Mouse (Mus musculus) liver, embryonic 16.5 days (tissue): Measurements from ENCODE around the gene Arnt. TPM values are rescaled to one million over a fixed set of nuclear protein-coding genes. Genes with fewer than 3 reads are reported as not detected.
"Not testable (repeated sequence)": the region's sequence is repeated elsewhere in the genome, so short reads cannot be mapped to it uniquely, and the experiment has no call there.

Experiments
- ATAC-seq: fragments of 200-750 bp; cut with Nextera tagmentation; 2 replicates; pipeline ENCODE4 v1.8.0; 2017; ENCODE audit warnings: low read depth, mild to moderate bottlenecking, moderate number of reproducible peaks, moderate library complexity
- H3K27ac ChIP-seq: fragments of 300-500 bp; sonication (generic); 2 replicates; pipeline ENCODE4 v1.5.1; 2014; ENCODE audit warnings: mild to moderate bottlenecking, low read length
- H3K27me3 ChIP-seq: fragments of 300-500 bp; sonication (generic); 2 replicates; pipeline ENCODE4 v1.6.1; 2014; ENCODE audit warnings: low read depth, low read length, mixed read lengths; ENCODE audit not compliant: control insufficient read depth, insufficient read depth
- H3K36me3 ChIP-seq: fragments of 300-500 bp; sonication (generic); 2 replicates; pipeline ENCODE4 v1.6.1; 2014; ENCODE audit warnings: mild to moderate bottlenecking; ENCODE audit not compliant: control insufficient read depth, insufficient read depth
- H3K4me1 ChIP-seq: fragments of 300-500 bp; sonication (generic); 2 replicates; pipeline ENCODE4 v1.6.1; 2014; ENCODE audit warnings: low read depth, low read length, mixed read lengths; ENCODE audit not compliant: control insufficient read depth
- H3K4me2 ChIP-seq: fragments of 300-500 bp; sonication (generic); 2 replicates; pipeline ENCODE4 v1.6.1; 2014; ENCODE audit warnings: low read depth, low read length, mixed read lengths
- H3K4me3 ChIP-seq: fragments of 300-500 bp; sonication (generic); 2 replicates; pipeline ENCODE4 v1.5.1; 2014; ENCODE audit warnings: low read depth, mild to moderate bottlenecking, low read length
- H3K9ac ChIP-seq: fragments of 300-500 bp; sonication (generic); 2 replicates; pipeline ENCODE4 v1.6.1; 2014; ENCODE audit warnings: low read depth, low read length
- H3K9me3 ChIP-seq: fragments of 300-500 bp; sonication (generic); replicated peaks from 2 replicates; pipeline ENCODE4 v1.6.1; 2016; ENCODE audit warnings: low read length; ENCODE audit not compliant: control insufficient read depth
- WGBS: fragments of 180-500 bp; shearing (Covaris S2); extraction: QIAGEN DNeasy Blood & Tissue Kit; methylation state at CpG from one replicate; pipeline ENCODE4 v1.1.7; 2014; ENCODE audit not compliant: insufficient replicate concordance; 5-methylcytosine and 5-hydroxymethylcytosine counted together
- polyA plus RNA-seq: library from polyadenylated mRNA; unstranded; fragments of >200 nt; fragmentation: Nextera tagmentation; extraction: Ambion mirVana; gene quantifications from 2 replicates; pipeline ENCODE4 v1.2.1, GENCODE M21; 2015

Arnt gene
- polyA plus RNA-seq, 1 experiment from 2014 or later = 16.9 TPM

DNA sequence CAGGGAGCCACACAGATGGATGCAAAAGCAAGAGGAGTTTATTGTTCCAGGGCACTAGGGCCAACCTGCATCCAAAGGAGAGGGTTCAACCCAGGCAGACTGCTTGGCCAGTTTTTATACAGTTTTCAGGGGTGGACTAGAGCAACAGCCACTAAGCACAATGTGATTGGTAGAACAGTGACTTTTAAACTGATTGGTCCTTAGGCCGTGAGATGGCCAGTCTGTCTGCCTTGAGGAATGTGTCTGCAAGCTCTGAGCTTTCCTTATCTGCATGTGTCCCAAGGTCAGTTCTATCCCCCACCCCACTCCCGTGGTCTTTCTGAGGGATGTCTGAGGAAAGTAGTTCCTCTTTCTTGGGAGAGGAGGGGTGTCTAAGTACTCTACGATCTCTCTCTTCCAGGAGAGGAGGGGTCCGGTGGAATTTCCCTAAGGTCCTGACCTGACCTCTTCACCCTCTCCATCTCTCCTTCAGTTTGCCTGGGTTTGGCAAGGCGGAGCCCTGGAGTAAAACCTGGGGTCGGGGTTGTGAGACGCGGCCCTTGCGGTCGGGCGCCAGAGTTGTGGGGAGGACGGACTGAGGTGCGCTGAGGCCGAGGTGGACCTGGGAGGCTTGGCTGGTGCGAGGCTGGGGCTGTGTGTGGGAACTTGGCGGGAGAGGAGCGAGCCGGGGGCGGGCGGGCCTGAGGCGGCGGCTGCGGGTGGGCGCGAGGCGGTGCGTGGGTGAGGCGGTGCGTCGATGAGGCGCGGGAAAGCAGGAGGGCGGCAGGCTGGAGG lies 6.9 kb upstream of the Arnt start:
- H3K27ac ChIP-seq, H3K9ac ChIP-seq, H3K27me3 ChIP-seq, H3K4me1 ChIP-seq, H3K9me3 ChIP-seq, H3K36me3 ChIP-seq: not testable (repeated sequence)
- WGBS = 29% methylated on average over 6 of the region's 33 CpGs
- peak overlapping the region; percentile 55 for H3K4me2 ChIP-seq
- peak; percentile 50 for ATAC-seq
- H3K4me3 ChIP-seq = peak overlapping the region; percentile 38

DNA sequence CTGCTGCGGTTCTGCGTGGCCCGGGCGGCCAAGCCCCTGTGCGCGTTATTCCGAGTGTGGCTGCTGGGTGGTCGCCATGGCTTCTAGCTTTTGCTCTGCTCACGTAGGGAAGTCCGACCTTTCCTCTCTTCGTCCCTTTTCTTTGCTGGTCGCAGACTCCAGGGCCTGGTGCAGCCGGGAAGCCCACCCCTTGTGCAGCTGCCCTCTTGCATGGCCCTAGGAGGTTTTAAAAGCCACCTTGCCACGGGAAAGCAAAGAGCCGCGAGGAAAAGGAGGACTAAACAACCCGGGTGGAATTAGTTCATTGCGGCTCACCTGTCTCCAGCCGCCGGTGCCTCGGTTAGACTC lies 6.3 kb upstream of the Arnt start:
- not testable (repeated sequence) for H3K36me3 ChIP-seq, H3K4me1 ChIP-seq, H3K27me3 ChIP-seq, H3K9ac ChIP-seq, H3K27ac ChIP-seq, H3K9me3 ChIP-seq
- peak overlapping the region; percentile 38 for H3K4me3 ChIP-seq
- peak overlapping the region; percentile 55 for H3K4me2 ChIP-seq
- WGBS = 16% methylated on average over 14 of the region's 21 CpGs
- ATAC-seq = 0 out of 2 replicates have a peak, but pooled peaks have one; percentile 7

DNA sequence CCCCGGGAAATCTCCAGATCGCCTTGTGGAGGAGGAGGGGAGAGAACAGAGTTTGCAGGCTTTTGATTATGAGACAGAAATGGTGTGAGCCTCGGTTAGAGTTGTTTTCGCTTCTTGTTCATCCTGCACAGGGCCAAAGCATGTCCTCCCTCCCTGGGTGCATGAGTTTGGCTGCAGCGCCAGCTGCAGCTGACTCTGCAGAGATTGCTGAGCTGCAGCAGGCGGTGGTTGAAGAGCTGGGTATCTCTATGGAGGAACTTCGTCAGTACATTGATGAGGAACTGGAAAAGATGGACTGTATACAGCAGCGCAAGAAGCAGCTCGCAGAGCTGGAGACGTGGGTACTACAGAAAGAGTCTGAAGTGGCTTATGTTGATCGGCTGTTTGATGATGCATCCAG lies 5.8 kb upstream of the Arnt start:
- H3K36me3 ChIP-seq, ATAC-seq, H3K27me3 ChIP-seq, H3K4me3 ChIP-seq, H3K4me1 ChIP-seq, H3K9me3 ChIP-seq, H3K4me2 ChIP-seq, H3K27ac ChIP-seq, H3K9ac ChIP-seq: not testable (repeated sequence)
- 60% methylated on average over 1 of the region's 11 CpGs for WGBS

DNA sequence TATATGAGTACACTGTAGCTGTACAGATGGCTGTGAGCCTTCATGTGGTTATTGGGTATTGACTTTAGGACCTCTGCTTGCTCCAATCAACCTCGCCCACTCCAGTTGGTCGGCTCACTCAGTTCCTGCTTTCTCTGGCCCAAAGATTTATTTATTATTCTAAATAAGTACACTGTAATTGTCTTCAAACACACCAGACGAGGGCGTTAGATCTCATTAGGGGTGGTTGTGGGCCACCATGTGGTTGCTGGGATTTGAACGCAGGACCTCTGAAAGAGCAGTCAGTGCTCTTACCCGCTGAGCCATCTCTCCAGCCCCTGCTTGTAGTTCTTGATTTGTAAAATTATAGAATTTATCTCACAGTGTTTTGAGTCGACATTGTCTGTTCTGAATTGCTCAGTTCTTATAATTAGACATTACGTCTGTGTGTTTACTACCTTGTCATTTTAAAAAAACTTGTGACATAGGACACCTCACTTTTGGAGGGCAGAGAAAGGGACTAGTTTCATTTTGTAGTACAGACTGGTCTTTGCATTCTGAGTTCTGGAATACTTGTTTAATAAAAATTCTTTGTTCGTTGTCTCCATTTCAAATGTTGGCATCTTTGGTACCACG lies 780 bp upstream of the Arnt start:
- 58% methylated on average over 10 of the region's 10 CpGs for WGBS
- Histone ChIP-seq H3K4me3 (peak overlapping the region; percentile 83), H3K27me3 (no peaks in the 10 kb centered on the region; the same call in 1 of the 2 replicates), H3K9ac (peak overlapping the region; percentile 20), H3K9me3 (no peaks in the 10 kb centered on the region), H3K36me3 (peaks cover 6% of the 10 kb centered on the region), H3K27ac (peak overlapping the region; percentile 16), H3K4me2 (peak overlapping the region; percentile 54), H3K4me1 (peaks cover 6% of the 10 kb centered on the region)
- ATAC-seq = no peak

DNA sequence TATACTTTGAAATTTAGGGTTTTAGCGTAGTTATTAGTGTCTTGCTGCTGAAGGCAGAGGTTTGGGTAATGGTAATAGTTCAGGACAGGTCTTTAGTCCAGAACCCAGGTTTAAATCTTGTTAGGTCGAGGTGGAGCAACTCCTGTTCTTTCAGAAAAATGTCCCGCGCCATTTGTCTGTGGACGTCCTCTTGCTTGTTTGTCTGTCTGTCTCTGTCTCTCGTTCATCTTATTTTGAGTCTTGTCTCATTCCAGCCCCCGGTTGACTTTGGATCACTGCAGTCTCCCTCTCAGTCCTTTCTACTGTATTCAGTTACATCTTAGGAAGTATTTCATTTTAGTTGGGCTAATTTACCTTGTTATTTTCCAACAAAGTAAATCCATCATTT lies 789 bp downstream of the Arnt start:
- H3K27ac ChIP-seq = peak overlapping the region; percentile 94
- H3K27me3 ChIP-seq = no peaks in the 10 kb centered on the region; the same call in 1 of the 2 replicates
- peaks cover 6% of the 10 kb centered on the region for H3K36me3 ChIP-seq
- no peak for ATAC-seq
- peak overlapping the region; percentile 83 for H3K4me3 ChIP-seq
- peaks cover 6% of the 10 kb centered on the region for H3K4me1 ChIP-seq
- H3K9ac ChIP-seq = peak overlapping the region; percentile 93
- under 1% methylated on average over 7 of the region's 7 CpGs for WGBS
- peak overlapping the region; percentile 70 for H3K4me2 ChIP-seq
- H3K9me3 ChIP-seq = no peaks in the 10 kb centered on the region

DNA sequence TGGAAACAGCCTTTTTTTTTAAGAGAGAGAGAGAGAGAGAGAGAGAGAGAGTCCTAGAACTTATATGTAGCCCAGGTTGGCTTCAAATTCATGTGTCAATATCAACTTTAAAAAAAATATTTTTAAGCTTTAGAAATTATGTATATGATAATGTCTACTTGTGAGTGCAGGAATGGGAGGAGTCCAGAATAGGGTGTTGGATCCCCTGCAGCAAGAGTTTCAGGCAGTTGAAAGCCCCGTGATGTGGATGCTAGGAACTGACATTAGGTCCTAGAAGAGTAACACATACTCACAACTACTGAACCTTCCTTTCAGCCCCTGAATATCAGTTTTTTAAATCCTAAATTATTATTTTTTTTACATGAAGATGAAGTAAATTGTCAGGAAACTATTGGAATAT lies 1.4 kb downstream of the Arnt start:
- H3K4me2 ChIP-seq = peak overlapping the region; percentile 70
- H3K9me3 ChIP-seq = no peaks in the 10 kb centered on the region
- H3K4me3 ChIP-seq = peak overlapping the region; percentile 40; the same call in 1 of the 2 replicates
- H3K4me1 ChIP-seq = peaks cover 6% of the 10 kb centered on the region
- no peak overlapping the region for H3K9ac ChIP-seq
- WGBS = 31% methylated on average over 1 of the region's 1 CpGs
- no peak for ATAC-seq
- H3K27me3 ChIP-seq = no peaks in the 10 kb centered on the region; the same call in 1 of the 2 replicates
- no peak overlapping the region for H3K27ac ChIP-seq
- H3K36me3 ChIP-seq = peaks cover 6% of the 10 kb centered on the region

DNA sequence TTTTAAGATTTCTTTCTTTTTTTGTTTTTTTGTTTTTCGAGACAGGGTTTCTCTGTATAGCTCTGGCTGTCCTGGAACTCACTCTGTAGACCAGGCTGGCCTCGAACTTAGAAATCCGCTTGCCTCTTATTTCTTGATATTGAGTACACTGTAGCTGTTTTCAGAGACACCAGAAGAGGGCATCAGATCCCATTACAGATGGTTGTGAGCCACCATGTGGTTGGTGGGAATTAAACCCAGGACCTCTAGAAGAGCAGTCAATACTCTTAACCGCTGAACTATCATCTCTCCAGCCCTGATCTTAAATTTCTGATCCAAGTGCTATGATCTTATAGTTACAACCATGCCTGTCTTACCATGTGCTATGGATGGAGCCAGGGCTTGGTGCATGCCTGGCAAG lies 4.4 kb downstream of the Arnt start:
- not testable (repeated sequence) for H3K27me3 ChIP-seq, H3K4me3 ChIP-seq, H3K36me3 ChIP-seq, H3K27ac ChIP-seq, ATAC-seq, H3K9ac ChIP-seq, H3K4me2 ChIP-seq, H3K4me1 ChIP-seq, H3K9me3 ChIP-seq
- 87% methylated on average over 4 of the region's 4 CpGs for WGBS

DNA sequence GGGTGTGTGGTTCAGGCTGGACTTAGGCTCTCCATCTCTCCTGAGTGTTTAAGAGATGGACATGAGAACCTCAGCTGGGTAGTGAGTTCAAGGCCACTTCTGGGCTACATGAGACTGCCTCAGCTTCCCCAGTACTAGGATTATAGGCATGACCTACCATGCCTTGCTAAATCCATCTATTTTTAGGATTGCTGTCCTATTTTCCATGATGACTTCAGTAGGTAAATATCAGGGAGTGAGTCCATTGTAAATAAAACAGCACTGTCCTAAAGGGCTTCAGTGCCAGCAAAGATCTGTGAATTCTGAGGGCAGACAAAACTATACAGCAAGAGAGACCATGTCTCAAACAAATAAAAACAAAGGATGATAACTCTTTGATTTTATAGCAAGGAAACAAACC lies 5.5 kb downstream of the Arnt start:
- H3K4me2 ChIP-seq = no peak overlapping the region
- no peak overlapping the region for H3K9ac ChIP-seq
- ATAC-seq = peak; percentile 41
- no peak overlapping the region for H3K4me3 ChIP-seq
- peaks cover 6% of the 10 kb centered on the region for H3K36me3 ChIP-seq
- no peaks in the 10 kb centered on the region for H3K27me3 ChIP-seq
- H3K9me3 ChIP-seq = no peaks in the 10 kb centered on the region
- peaks cover 6% of the 10 kb centered on the region for H3K4me1 ChIP-seq
- no peak overlapping the region for H3K27ac ChIP-seq

DNA sequence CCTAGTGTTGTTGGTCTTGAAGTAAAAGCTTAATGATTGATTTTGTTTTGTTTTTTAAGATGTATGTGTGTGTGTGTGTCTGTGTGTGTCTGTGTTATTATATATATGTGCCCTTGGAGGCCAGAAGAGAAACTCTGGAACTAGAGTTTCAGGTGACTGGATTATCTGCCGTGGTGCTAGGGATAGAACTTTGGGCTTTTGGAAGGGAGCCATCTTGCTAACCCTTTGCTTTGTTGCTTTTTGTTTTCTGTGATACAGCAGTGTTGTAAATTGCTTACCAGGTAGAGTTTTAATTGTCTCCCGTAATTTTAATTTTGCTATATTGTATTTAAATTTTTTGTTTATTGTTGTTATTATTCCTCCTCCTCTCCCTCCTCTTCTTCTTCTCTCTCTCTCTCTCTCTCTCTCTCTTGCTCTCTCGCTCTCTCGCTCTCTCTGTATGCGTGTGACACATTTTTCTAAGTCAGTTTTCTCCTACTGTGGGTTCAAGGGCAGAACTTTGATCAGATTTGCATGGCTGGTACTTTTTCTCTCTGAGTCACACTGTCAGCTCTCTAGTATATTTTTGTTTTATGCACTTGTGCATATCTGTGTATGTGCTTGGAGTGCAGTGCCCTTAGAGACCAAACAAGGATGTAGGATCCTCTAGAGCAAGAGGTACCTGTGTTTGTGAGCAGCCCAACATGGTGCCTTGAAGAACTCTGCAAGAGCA lies 8.4 kb downstream of the Arnt start:
- Histone ChIP-seq H3K4me3 (no peak overlapping the region), H3K27ac (no peak overlapping the region), H3K36me3 (peaks cover 3% of the 10 kb centered on the region), H3K4me1 (no peaks in the 10 kb centered on the region; the same call in 1 of the 2 replicates), H3K27me3 (no peaks in the 10 kb centered on the region), H3K4me2 (no peak overlapping the region), H3K9ac (no peak overlapping the region), H3K9me3 (no peaks in the 10 kb centered on the region)
- ATAC-seq = no peak
- WGBS = 85% methylated on average over 5 of the region's 5 CpGs
